Mouse (Mus musculus) forebrain, postnatal 0 days (tissue): Measurements from ENCODE around the gene Cisd2. TPM values are rescaled to one million over a fixed set of nuclear protein-coding genes. Genes with fewer than 3 reads are reported as not detected.

Experiments
- ATAC-seq: fragments of 200-750 bp; cut with Nextera tagmentation; 2 replicates; pipeline ENCODE4 v1.8.0; 2017; ENCODE audit warnings: mild to moderate bottlenecking, moderate library complexity
- DNase-seq: peaks from one replicate; pipeline ENCODE4 v3.0.0-alpha.2; 2015
- H3K27ac ChIP-seq: fragments of 300-500 bp; sonication (generic); 2 replicates; pipeline ENCODE4 v1.5.1; 2014; ENCODE audit warnings: low read depth, mild to moderate bottlenecking, antibody characterized with exemption, low read length, moderate library complexity, mixed read lengths
- H3K27me3 ChIP-seq: fragments of 300-500 bp; sonication (generic); 2 replicates; pipeline ENCODE4 v1.6.1; 2014; ENCODE audit warnings: mild to moderate bottlenecking, low read length, mixed read lengths; ENCODE audit not compliant: insufficient read depth
- H3K36me3 ChIP-seq: fragments of 300-500 bp; sonication (generic); 2 replicates; pipeline ENCODE4 v1.6.1; 2014; ENCODE audit warnings: mild to moderate bottlenecking, moderate library complexity; ENCODE audit not compliant: insufficient read depth
- H3K4me1 ChIP-seq: fragments of 300-500 bp; sonication (generic); 2 replicates; pipeline ENCODE4 v1.6.1; 2014; ENCODE audit warnings: antibody characterized with exemption; ENCODE audit not compliant: insufficient read depth
- H3K4me2 ChIP-seq: fragments of 300-500 bp; sonication (generic); 2 replicates; pipeline ENCODE4 v1.6.1; 2014; ENCODE audit warnings: low read depth, mild to moderate bottlenecking, moderate library complexity
- H3K4me3 ChIP-seq: fragments of 300-500 bp; sonication (generic); 2 replicates; pipeline ENCODE4 v1.5.1; 2014; ENCODE audit warnings: low read depth, low read length, mixed read lengths
- H3K9ac ChIP-seq: fragments of 300-500 bp; sonication (generic); 2 replicates; pipeline ENCODE4 v1.6.1; 2014; ENCODE audit warnings: mild to moderate bottlenecking
- H3K9me3 ChIP-seq: fragments of 300-500 bp; sonication (generic); 2 replicates; pipeline ENCODE4 v1.6.1; 2016; ENCODE audit warnings: low read length
- CTCF ChIP-seq: sonication (generic); IDR thresholded peaks from 2 replicates; pipeline ENCODE4 v1.5.1; 2016; ENCODE audit warnings: antibody characterized with exemption, control low read depth, low read depth
- WGBS: fragments of 180-500 bp; shearing (Covaris S2); extraction: QIAGEN DNeasy Blood & Tissue Kit; methylation state at CpG from one replicate; pipeline ENCODE4 v1.1.7; 2014; 5-methylcytosine and 5-hydroxymethylcytosine counted together
- polyA plus RNA-seq: library from polyadenylated mRNA; unstranded; fragments of >200 nt; fragmentation: Nextera tagmentation; extraction: Ambion mirVana; gene quantifications from 2 replicates; pipeline ENCODE4 v1.2.1, GENCODE M21; 2015
- total RNA-seq: library from RNA; depleted of rRNA; stranded (reverse); fragments of >200 nt; gene quantifications from 2 replicates; pipeline ENCODE4 v1.2.3, GENCODE M21; 2014; rRNA removed

Gene Cisd2
- total and polyA plus RNA-seq, 2 experiments from 2014 or later: 41.1 to 41.5 TPM

DNA sequence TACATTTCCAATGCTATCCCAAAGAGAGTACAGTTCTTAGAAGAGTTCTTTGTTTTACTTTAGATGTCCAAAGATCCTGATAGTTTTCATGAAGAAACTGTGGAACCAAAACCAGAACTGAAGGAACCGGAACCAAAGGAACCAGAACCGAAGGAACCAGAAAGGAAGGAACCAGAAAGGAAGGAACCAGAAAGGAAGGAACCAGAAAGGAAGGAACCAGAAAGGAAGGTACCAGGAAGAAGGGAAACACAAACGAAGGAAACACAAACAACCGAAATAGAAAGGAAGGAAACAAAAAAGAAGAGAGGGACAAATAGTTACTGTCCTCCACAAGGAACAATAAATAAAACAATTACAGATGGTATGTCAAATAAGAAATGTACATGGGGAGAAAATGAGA is 66.3 kb downstream of the Cisd2 start:
- TF ChIP-seq CTCF: no peak
- 93% methylated on average over 4 of the region's 4 CpGs for WGBS
- H3K4me1 ChIP-seq: no peaks in the 10 kb centered on the region
- no peaks in the 10 kb centered on the region for H3K36me3 ChIP-seq
- no peak overlapping the region for H3K4me3 ChIP-seq
- no peak overlapping the region for H3K27ac ChIP-seq
- no peak overlapping the region for H3K4me2 ChIP-seq
- no peak overlapping the region for H3K9ac ChIP-seq
- DNase-seq (no peak), ATAC-seq (no peak)
- H3K27me3 ChIP-seq: no peaks in the 10 kb centered on the region
- no peaks in the 10 kb centered on the region for H3K9me3 ChIP-seq

Other genes with a start within 250 kb of the Cisd2 start
- 2.2 and 6.9 TPM in 2 replicates for gene Cenpe, start 211.4 kb downstream of the Cisd2 start, total RNA-seq
- gene Cenpe, start 211.4 kb downstream of the Cisd2 start, polyA plus RNA-seq: 1.8 and 2.7 TPM in 2 replicates
- gene Bdh2, start 142.7 kb downstream of the Cisd2 start, total RNA-seq: 3.1 and 3.2 TPM in 2 replicates
- 4.9 and 5.1 TPM in 2 replicates for gene Bdh2, start 142.7 kb downstream of the Cisd2 start, polyA plus RNA-seq
- 2.6 and 3.6 TPM in 2 replicates for gene Slc9b2, start 116.2 kb downstream of the Cisd2 start, total RNA-seq
- gene Slc9b2, start 116.2 kb downstream of the Cisd2 start, polyA plus RNA-seq: 1.8 and 2.3 TPM in 2 replicates
- gene Slc9b1, start 75.9 kb downstream of the Cisd2 start, total RNA-seq: not detected in 2 replicates
- not detected in 2 replicates for gene Slc9b1, start 75.9 kb downstream of the Cisd2 start, polyA plus RNA-seq
- gene Ube2d3, start 14.2 kb upstream of the Cisd2 start, total RNA-seq: 483 and 607 TPM in 2 replicates
- gene Ube2d3, start 14.2 kb upstream of the Cisd2 start, polyA plus RNA-seq: 333 and 341 TPM in 2 replicates
- 5.8 and 7.2 TPM in 2 replicates for gene Manba, start 61.7 kb upstream of the Cisd2 start, total RNA-seq
- gene Manba, start 61.7 kb upstream of the Cisd2 start, polyA plus RNA-seq: 4.6 and 4.7 TPM in 2 replicates